Mouse (Mus musculus) liver, adult 2 months (tissue): ENCODE results near the gene Strn4.

ENCODE experiments used
- CTCF ChIP-seq: fragments of 200-500 bp; IDR thresholded peaks from 2 replicates; pipeline ENCODE4 v1.5.1; 2011; ENCODE audit warnings: low read depth, low read length, control low read depth
- POLR2A ChIP-seq: fragments of 200-500 bp; IDR thresholded peaks from 2 replicates; pipeline ENCODE4 v1.6.1; 2011; ENCODE audit warnings: low read length, control low read depth; ENCODE audit not compliant: insufficient read depth; ENCODE audit errors: extremely low read depth

DNA sequence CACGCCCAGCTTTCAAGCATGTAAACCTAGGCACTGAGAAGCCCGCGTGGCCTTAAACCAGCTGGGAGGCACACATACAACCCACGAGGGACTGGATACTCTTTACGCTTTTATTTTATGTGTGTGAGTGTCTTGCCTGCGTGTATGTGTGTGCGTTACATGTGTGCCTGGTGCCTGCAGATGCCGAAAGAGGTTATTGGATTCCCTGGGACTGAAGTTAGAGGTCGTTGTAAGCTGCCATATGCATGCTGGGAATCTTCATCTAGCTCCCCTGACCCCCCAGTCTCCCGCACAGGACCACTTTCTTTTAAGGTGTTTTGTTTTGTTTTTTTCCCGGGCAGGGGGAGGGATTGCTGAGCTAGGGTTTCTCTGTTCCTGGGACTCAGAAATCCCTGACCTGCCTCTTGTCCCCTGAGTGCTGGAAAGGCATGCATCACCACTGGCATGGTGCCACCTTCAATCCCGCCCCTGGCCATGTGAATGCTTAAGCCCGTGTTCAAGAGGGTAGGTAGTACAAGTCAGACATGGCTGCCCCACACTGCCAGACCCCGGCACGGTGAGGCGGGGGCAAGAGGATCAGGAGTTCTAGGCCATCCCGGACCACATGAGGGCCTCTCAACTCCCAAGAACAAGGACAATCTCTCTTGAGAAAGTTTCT, 31.8 kb upstream of the Strn4 start:
- TF ChIP-seq POLR2A: no peak
- TF ChIP-seq CTCF: no peak
